Mouse (Mus musculus) lung, embryonic 14.5 days (tissue): ENCODE measurements around the gene Sgcb. TPM values are rescaled to one million over a fixed set of nuclear protein-coding genes. Genes with fewer than 3 reads are reported as not detected.

ENCODE experiments used
- ATAC-seq: fragments of 200-750 bp; cut with Nextera tagmentation; 2 replicates; pipeline ENCODE4 v1.8.0; 2017; ENCODE audit warnings: mild to moderate bottlenecking, moderate TSS enrichment, moderate library complexity; ENCODE audit not compliant: insufficient read depth
- DNase-seq: peaks from one replicate; pipeline ENCODE4 v3.0.0-alpha.2; 2015
- H3K27ac ChIP-seq: fragments of 300-500 bp; sonication (generic); 2 replicates; pipeline ENCODE4 v1.5.1; 2014; ENCODE audit warnings: low read depth, mild to moderate bottlenecking, moderate library complexity
- H3K27me3 ChIP-seq: fragments of 300-500 bp; sonication (generic); 2 replicates; pipeline ENCODE4 v1.6.1; 2014; ENCODE audit warnings: low read length, control low read depth; ENCODE audit not compliant: insufficient read depth
- H3K36me3 ChIP-seq: fragments of 300-500 bp; sonication (generic); 2 replicates; pipeline ENCODE4 v1.6.1; 2014; ENCODE audit warnings: control low read depth; ENCODE audit not compliant: insufficient read depth
- H3K4me1 ChIP-seq: fragments of 300-500 bp; sonication (generic); 2 replicates; pipeline ENCODE4 v1.6.1; 2014; ENCODE audit warnings: antibody characterized with exemption, control low read depth; ENCODE audit not compliant: insufficient read depth
- H3K4me2 ChIP-seq: fragments of 300-500 bp; sonication (generic); 2 replicates; pipeline ENCODE4 v1.6.1; 2014; ENCODE audit warnings: mild to moderate bottlenecking
- H3K4me3 ChIP-seq: fragments of 300-500 bp; sonication (generic); 2 replicates; pipeline ENCODE4 v1.5.1; 2014; ENCODE audit warnings: low read depth, low read length
- H3K9ac ChIP-seq: fragments of 300-500 bp; sonication (generic); 2 replicates; pipeline ENCODE4 v1.6.1; 2014
- H3K9me3 ChIP-seq: fragments of 300-500 bp; sonication (generic); 2 replicates; pipeline ENCODE4 v1.6.1; 2016; ENCODE audit warnings: low read depth, low read length, control low read depth
- CTCF ChIP-seq: IDR thresholded peaks from 2 replicates; pipeline ENCODE4 v1.5.1; 2016; ENCODE audit warnings: antibody characterized with exemption, low read depth
- WGBS: fragments of 180-500 bp; shearing (Covaris S2); extraction: QIAGEN DNeasy Blood & Tissue Kit; methylation state at CpG from one replicate; pipeline ENCODE4 v1.1.7; 2014; 5-methylcytosine and 5-hydroxymethylcytosine counted together
- polyA plus RNA-seq: library from polyadenylated mRNA; unstranded; fragments of >200 nt; fragmentation: Nextera tagmentation; extraction: Ambion mirVana; gene quantifications from 2 replicates; pipeline ENCODE4 v1.2.1, GENCODE M21; 2014

The Sgcb gene
- polyA plus RNA-seq, 1 experiment from 2014 or later = 27.7 TPM

DNA sequence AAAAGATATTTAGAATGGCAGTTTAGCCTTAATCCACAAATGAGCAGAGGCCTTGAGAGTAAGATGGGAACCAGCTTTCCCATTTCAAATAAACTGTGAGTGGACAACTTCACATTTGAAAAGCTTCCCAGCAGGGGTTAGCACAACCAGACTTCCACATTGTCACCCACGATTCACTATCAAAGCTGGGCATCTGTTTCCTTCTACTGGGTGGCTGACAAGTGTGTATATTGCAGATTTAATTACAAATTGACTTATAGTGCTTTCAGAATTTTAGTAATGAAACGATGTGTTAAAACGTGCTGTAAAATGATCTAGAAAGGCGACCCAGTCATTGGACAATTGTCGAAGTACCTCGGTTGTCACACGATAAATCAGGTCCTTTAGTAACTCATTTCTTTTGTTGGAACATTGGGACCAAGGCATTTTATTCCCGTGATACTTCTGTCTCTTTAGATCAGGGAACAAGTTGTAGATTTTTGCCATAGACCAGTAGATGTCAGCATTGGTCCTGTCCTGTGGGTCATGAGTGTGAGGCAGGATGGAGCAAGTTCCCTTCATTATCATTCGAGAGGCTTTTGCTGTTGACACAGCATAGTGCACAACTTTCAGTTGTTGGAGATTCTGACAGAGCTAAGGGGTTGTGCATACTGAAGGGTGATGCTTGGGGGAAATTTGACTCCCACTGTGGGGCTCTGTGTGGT is 36.3 kb upstream of the Sgcb start:
- Histone ChIP-seq H3K9me3 (no peaks in the 10 kb centered on the region), H3K27me3 (no peaks in the 10 kb centered on the region), H3K36me3 (no peaks in the 10 kb centered on the region), H3K4me1 (no peaks in the 10 kb centered on the region), H3K9ac (no peak overlapping the region), H3K4me3 (no peak overlapping the region), H3K27ac (no peak overlapping the region), H3K4me2 (no peak overlapping the region)
- DNase-seq (peak; percentile 68), ATAC-seq (no peak)
- WGBS = 44% methylated on average over 9 of the region's 9 CpGs
- peak; percentile 55 for TF ChIP-seq CTCF

DNA sequence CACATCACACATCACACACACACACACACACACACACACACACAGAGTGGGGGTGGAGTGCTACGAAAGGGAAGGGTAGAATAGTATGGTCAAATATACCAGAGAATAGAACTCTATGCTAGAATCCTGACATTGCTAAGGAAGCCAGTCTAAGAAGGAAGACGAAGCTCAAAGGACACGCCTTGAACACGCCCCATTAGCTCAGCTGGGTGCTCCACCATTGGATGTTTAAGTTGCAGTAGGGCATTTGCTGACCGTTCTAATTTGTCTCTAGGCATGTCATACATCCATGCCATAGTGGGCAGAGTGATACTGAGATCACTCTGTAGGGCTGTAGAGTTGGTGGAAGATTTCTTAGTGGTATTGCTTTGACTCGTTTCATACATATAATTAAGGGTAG is 35.6 kb upstream of the Sgcb start:
- H3K9ac ChIP-seq = no peak overlapping the region
- no peaks in the 10 kb centered on the region for H3K36me3 ChIP-seq
- H3K4me3 ChIP-seq = no peak overlapping the region
- no peak overlapping the region for H3K4me2 ChIP-seq
- no peaks in the 10 kb centered on the region for H3K9me3 ChIP-seq
- no peaks in the 10 kb centered on the region for H3K27me3 ChIP-seq
- DNase-seq (no peak), ATAC-seq (no peak)
- no peak overlapping the region for H3K27ac ChIP-seq
- WGBS = 73% methylated on average over 6 of the region's 6 CpGs
- no peaks in the 10 kb centered on the region for H3K4me1 ChIP-seq
- TF ChIP-seq CTCF = no peak

DNA sequence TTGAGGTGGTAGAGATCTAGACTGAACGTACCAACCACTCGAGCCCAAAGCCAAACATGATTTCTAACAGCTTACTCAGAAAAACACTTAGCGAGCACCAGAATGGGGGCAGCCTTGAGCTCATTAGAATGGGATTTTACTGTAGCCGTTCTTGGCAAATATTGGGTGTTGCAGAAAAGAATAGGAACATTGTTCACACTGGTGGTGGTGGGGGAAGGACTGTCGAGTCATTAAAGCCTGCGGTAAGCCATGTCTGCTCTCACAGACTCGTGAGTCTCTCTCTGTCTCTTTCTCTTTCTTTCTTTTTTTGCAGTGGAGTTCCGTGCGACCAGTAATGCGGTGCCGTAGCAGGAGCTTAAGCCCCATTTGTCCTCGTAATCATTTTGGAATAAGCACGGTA is 29.0 kb upstream of the Sgcb start:
- Histone ChIP-seq H3K27me3 (no peaks in the 10 kb centered on the region), H3K27ac (no peak overlapping the region), H3K4me1 (no peaks in the 10 kb centered on the region), H3K4me3 (no peak overlapping the region), H3K9ac (no peak overlapping the region), H3K36me3 (no peaks in the 10 kb centered on the region), H3K4me2 (peak overlapping the region; percentile 28; the same call in 1 of the 2 replicates), H3K9me3 (no peaks in the 10 kb centered on the region)
- DNase-seq (peak; percentile 54), ATAC-seq (no peak)
- no peak for TF ChIP-seq CTCF
- WGBS = 59% methylated on average over 13 of the region's 13 CpGs

DNA sequence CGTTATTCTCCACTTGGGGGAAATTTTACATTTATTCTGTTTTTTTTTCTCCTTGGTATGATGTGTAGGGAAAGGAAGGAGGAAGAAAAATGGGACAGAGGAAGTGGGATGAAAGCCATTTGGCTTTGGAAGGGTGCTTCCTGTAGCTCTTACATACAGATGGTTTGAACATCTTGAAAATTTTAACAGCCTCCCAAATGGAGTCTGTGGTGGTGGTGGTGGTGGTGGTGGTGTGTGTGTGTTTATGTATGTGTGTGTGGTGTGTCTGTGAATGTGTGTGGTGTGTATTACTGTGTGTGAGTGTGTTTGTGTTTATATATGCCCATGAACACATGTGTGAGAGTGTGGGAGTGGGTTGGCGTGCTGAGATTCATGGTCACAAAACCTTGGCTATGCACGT is 28.0 kb upstream of the Sgcb start:
- Histone ChIP-seq H3K4me2 (no peak overlapping the region), H3K4me3 (no peak overlapping the region), H3K36me3 (no peaks in the 10 kb centered on the region), H3K9ac (no peak overlapping the region), H3K9me3 (no peaks in the 10 kb centered on the region), H3K27me3 (no peaks in the 10 kb centered on the region), H3K27ac (no peak overlapping the region), H3K4me1 (no peaks in the 10 kb centered on the region)
- TF ChIP-seq CTCF = no peak
- DNase-seq (no peak), ATAC-seq (no peak)
- 72% methylated on average over 3 of the region's 3 CpGs for WGBS

DNA sequence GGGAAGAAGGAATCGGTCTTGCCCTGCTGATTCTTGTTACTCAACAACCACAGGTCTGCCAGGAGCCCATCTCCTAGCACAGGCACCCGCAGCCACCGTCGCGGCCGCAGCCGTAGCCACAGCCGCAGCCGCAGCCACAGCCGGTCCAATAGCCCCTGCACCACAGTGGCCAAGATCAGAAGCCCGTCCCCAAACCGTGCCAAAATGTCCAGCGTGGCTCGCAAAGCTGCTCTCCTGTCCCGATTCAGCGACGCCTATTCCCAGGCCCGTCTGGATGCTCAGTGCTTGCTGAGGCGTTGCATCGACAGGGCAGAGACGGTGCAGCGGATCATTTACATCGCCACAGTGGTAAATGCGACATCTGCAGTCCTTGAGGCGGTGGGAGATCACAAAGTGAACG is 21.8 kb upstream of the Sgcb start:
- no peaks in the 10 kb centered on the region for H3K9me3 ChIP-seq
- H3K4me1 ChIP-seq = peaks cover 4% of the 10 kb centered on the region; the same call in 1 of the 2 replicates
- ATAC-seq (no peak), DNase-seq (no peak)
- H3K36me3 ChIP-seq = no peaks in the 10 kb centered on the region
- no peak overlapping the region for H3K4me2 ChIP-seq
- WGBS = 45% methylated on average over 26 of the region's 26 CpGs
- no peak for TF ChIP-seq CTCF
- H3K27ac ChIP-seq = no peak overlapping the region
- no peak overlapping the region for H3K9ac ChIP-seq
- H3K4me3 ChIP-seq = no peak overlapping the region
- no peaks in the 10 kb centered on the region for H3K27me3 ChIP-seq

DNA sequence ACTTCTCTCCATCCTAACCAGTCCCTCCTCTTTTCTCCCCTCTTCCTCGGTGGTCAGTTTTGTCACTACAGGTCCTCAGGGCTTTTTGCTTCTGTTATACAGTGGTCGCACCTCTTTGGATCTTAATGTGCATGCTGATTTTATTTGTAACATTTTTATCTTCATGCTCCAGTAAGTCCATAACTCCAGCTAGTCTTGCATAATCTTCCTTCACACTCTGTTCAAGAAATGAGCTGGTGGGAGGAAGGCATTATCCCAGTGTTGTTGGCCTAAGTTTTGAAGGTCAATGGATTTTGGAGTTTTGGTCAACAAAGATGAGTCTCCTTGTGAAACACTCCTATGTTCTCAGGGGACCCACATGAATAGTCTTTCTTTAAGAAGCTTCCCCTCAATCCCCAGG is 20.3 kb upstream of the Sgcb start:
- no peak overlapping the region for H3K27ac ChIP-seq
- 72% methylated on average over 2 of the region's 2 CpGs for WGBS
- no peaks in the 10 kb centered on the region for H3K36me3 ChIP-seq
- ATAC-seq (no peak), DNase-seq (no peak)
- peaks cover 4% of the 10 kb centered on the region; the same call in 1 of the 2 replicates for H3K4me1 ChIP-seq
- H3K9me3 ChIP-seq = no peaks in the 10 kb centered on the region
- no peak overlapping the region for H3K4me3 ChIP-seq
- H3K27me3 ChIP-seq = no peaks in the 10 kb centered on the region
- no peak overlapping the region for H3K9ac ChIP-seq
- no peak for TF ChIP-seq CTCF
- H3K4me2 ChIP-seq = no peak overlapping the region

DNA sequence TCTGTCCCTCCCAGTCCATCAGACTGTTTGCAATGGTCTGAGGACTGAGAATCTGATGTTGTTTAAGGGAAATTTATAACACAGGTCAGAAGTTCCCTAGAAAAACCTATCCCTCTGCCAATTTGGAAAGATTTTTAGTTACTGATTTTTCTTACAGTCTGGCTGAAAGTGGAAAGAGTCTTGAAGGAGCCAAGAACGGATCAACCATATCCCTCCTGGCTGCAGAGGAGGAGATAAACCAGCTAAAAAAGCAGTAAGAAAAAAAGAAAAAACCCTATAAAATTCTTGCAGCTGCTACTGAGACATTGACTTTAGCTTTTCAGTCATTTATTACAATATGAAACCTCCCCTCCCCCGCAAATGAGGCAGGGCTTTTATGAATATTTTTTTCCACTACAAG is 19.1 kb upstream of the Sgcb start:
- H3K4me3 ChIP-seq = no peak overlapping the region
- WGBS = 50% methylated on average over 2 of the region's 2 CpGs
- peaks cover 4% of the 10 kb centered on the region; the same call in 1 of the 2 replicates for H3K4me1 ChIP-seq
- no peaks in the 10 kb centered on the region for H3K9me3 ChIP-seq
- H3K27ac ChIP-seq = no peak overlapping the region
- no peaks in the 10 kb centered on the region for H3K27me3 ChIP-seq
- TF ChIP-seq CTCF = no peak
- DNase-seq (peak; percentile 34), ATAC-seq (no peak)
- no peaks in the 10 kb centered on the region for H3K36me3 ChIP-seq
- no peak overlapping the region for H3K4me2 ChIP-seq
- no peak overlapping the region for H3K9ac ChIP-seq
